Mouse (Mus musculus) liver, adult 2 months (tissue): ENCODE results near the gene Habp2.

Source experiments
- CTCF ChIP-seq: fragments of 200-500 bp; IDR thresholded peaks from 2 replicates; pipeline ENCODE4 v1.5.1; 2011; ENCODE audit warnings: low read depth, low read length, control low read depth
- POLR2A ChIP-seq: fragments of 200-500 bp; IDR thresholded peaks from 2 replicates; pipeline ENCODE4 v1.6.1; 2011; ENCODE audit warnings: low read length, control low read depth; ENCODE audit not compliant: insufficient read depth; ENCODE audit errors: extremely low read depth

DNA sequence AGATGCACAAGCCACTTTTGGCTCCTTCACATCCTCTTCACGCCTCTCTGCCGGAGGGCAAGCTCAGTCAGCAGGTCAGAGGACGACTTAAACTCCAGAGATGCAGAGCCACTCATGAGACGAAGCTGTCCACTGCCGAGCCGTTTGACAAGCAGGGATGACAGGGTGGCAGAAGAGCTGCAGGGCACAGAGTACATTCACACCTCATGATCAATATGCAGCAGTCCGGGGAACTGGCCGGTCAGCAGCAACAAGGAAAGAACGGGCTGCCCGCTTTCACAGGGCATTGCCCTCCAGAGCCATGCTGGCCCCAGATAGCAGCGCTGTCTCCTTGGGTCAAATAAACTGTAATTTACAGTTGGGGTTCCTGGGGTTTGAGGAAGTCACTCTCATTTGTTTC, 8.6 kb upstream of the Habp2 start:
- TF ChIP-seq CTCF (no peak), POLR2A (no peak)
